Mouse (Mus musculus) brain, adult 2 months (tissue): ENCODE measurements around the gene Mrgprf.

ENCODE experiments used
- DNase-seq: peaks from one replicate; pipeline ENCODE4 v3.0.0; 2011; ENCODE audit warnings: low read depth, low spot score

Gene Mrgprf

DNA sequence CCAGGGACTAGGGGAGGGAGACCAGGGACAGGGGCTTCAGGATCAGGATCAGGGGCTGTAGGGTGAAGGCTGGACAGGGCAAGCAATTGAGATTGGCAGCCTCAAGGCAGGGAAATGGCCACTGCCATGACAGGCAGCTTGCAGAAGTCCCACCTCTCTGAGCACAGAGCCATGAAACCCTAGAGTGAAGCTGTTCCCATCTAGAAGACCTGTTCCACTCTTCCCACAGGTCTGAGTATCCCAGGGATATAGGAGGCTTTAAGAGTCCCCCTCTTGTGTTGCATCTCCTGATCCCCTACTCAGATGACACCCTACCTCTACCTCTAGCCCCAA is 346 bp downstream of the Mrgprf start:
- peak; percentile 76 for DNase-seq

- peak; percentile 49 for DNase-seq
Observed at GRCm38 (mm10) chr7:145301341-145302005, 845 bp downstream of the Mrgprf start.

DNA sequence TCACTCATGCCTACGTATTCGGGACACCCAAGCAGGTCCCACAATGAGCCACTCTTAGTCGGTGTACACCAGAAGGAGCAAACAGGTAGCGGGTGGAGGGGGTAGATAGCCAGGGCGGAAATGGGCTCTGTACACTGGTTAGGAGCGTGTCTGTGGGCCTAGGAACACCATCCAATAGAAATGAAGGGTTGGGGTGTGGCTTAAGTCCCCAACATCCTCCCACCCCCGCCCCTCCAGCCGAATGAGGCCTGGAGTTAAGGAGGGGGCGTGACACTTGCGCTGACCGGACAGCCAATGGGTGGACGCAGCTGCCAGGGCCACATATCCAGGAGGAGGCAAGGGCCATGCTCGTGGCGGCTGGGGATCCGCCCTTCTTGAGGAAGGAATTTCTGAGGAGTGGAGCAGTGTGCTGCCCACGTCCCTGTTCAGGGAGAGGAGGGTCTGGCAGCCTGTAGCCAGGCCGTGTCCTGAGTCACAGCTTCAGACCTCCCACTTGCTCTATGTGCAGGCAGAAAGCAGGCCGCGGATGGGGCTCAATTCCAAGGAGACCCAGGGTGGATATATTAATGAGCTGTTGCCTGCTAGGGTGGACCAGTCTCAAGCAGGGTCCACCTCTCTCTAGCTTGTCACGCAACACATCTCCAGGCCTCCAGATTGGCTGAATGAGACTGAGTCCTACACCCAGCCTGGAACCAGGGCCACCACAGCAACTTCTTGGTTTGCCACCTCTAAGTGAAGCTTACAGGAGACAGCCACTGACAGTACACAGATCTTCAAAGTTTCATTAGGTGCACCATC is 2.1 kb downstream of the Mrgprf start:
- DNase-seq: peak; percentile 92

- DNase-seq: no peak
Observed at GRCm38 (mm10) chr7:145304153-145304552, 3.5 kb downstream of the Mrgprf start.

GRCm38 (mm10) chr7:145307636-145308035 is 7.0 kb downstream of the Mrgprf start:
- no peak for DNase-seq

DNA sequence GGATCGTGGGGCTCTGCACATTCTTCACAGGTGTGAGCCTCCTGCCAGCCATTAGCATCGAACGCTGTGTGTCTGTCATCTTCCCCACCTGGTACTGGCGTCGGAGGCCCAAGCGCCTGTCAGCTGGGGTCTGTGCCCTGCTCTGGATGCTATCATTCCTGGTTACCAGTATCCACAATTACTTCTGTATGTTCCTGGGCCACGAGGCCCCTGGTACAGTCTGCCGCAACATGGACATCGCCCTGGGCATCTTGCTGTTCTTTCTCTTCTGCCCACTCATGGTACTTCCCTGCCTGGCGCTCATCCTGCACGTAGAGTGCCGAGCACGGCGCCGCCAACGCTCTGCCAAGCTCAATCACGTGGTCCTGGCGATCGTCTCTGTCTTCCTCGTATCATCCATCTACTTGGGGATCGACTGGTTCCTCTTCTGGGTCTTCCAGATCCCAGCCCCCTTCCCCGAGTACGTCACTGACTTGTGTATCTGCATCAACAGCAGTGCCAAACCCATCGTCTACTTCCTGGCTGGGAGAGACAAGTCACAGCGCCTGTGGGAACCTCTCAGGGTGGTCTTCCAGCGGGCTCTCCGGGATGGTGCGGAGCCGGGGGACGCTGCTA is 7.5 kb downstream of the Mrgprf start:
- DNase-seq: peak; percentile 63

DNA sequence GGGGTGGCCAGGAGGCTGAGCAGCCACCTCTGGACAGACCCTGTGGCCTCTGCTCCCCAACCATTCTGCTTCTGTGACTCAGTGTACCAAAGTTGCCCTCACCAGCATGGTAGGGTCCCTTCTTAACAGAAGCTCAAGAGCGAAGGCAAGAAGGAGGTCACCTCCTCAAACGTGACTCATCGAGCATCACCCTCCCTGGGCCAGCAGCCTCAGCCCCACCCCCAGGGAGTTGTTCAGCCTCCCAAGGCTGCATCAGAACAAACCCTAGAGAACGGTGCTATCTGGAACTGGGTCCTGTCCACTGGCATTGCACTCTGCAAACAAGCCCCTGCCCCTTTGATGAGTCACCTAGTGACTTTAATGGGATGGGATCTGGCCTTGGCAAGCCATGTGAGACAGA is 8.2 kb downstream of the Mrgprf start:
- DNase-seq: peak; percentile 61

GRCm38 (mm10) chr7:145309877-145310276 is 9.2 kb downstream of the Mrgprf start:
- no peak for DNase-seq

- DNase-seq: no peak
Observed at GRCm38 (mm10) chr7:145310526-145310925, 9.9 kb downstream of the Mrgprf start.

GRCm38 (mm10) chr7:145312137-145312536 is 11.5 kb downstream of the Mrgprf start:
- DNase-seq: no peak

GRCm38 (mm10) chr7:145314785-145315411 is 14.3 kb downstream of the Mrgprf start, which contains the start of gene Mrgprd:
TSS of gene Mrgprd (plus strand) at chr7:145314835.
- peak; percentile 59 for DNase-seq

DNA sequence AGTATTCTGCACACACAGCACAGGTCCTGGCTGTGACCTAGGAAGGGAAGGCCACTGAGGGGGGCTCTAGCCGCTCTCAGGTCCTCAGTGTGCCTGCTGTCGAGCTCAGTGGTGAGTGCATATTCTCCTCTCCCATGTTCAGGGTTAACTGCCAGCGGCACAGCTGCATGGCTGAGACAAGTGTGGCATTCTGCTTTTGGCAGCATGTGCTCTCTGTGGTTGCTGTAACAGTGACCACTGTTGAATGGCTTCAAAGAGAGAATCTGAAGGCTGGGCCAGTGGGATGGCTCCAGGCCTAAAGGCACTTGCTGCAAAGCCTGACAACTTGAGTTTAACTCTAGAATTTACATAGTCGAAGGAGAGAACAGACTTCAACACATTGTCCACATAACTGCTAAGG is 16.9 kb downstream of the Mrgprf start:
- DNase-seq: peak; percentile 84

GRCm38 (mm10) chr7:145319481-145319880 is 18.9 kb downstream of the Mrgprf start:
- DNase-seq: peak; percentile 97

- no peak for DNase-seq
Observed at GRCm38 (mm10) chr7:145323607-145324006, 23.0 kb downstream of the Mrgprf start.

- no peak for DNase-seq
Observed at GRCm38 (mm10) chr7:145325697-145326096, 25.1 kb downstream of the Mrgprf start.

- DNase-seq: no peak
Observed at GRCm38 (mm10) chr7:145329982-145330381, 29.4 kb downstream of the Mrgprf start.

DNA sequence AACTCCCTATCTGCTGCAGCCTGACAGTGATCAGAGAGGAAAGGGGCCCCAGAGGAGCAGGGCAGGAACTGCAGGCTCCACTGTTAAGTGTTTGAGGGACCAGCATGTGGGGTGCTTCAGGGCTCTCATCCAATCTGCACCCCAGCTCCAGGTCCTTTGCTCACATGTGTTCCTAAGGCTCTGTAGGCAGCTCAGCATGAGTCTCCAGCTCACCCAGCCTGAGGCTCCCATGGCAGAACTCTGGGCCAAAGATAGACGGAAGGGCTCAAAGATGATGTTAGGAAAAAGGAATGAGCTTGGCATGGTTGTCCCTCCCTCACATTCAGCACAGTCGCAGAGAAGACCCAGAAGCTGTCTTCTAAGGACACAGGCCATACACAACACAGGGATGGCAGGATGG is 30.0 kb downstream of the Mrgprf start:
- DNase-seq: no peak

- peak; percentile 53 for DNase-seq
Observed at GRCm38 (mm10) chr7:145332376-145333041, 31.9 kb downstream of the Mrgprf start.

DNA sequence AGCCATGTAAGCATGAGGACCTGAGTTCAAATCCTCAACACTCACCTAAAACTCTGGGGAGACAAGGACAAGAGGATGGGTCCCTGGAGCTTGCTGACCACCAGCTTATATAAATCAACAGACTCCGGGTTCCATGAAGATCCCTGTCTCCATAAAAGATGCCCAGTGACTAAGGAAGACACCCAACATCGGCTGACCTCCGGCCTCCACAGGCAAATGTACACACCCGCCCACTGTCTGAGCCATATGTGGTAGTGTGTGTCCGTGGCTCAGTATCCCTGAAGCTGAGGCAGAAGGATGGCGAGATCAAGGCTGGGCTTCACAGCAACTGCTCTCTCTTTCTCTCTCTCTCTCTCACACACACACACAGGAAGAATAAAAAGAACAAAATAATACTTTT is 33.3 kb downstream of the Mrgprf start:
- no peak for DNase-seq

DNA sequence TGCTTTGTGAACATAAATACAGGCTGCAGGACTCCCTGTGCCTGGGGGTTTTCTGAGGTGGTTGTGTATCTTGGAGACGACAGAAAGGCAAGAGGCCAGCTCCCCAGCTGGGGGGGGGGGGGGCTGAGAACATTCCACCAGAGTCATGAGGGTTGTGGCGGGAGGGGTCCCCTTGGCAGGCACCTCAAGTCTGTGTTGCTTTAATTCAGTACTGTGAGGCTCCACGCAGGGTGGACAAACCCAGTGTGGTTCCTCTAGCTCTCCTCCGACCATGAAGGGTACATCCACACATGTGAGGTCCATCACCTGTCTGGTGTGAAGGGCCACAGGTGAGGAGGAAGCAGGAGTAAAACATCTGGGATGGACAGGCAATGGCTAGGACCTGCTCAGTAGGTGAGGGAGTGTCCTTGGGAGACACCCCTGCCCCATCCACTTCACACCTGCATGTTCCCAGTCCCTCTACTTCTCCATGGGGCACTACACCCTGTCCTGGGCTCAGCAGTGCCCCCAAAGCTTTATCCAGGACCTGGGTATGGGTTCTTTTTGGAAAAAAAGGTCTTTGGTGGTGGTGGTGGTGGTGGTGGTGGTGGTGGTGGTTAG is 33.9 kb downstream of the Mrgprf start:
- DNase-seq: peak; percentile 41

GRCm38 (mm10) chr7:145335199-145335598 is 34.6 kb downstream of the Mrgprf start:
- peak; percentile 99 for DNase-seq
